Mouse (Mus musculus) lung, adult 2 months (tissue): Measurements from ENCODE around the gene Pigq. TPM values are rescaled to one million over a fixed set of nuclear protein-coding genes. Genes with fewer than 3 reads are reported as not detected.
A peak's percentile ranks its signal among the peaks of the same experiment; 100 is the strongest.

Source experiments
- DNase-seq: peaks from one replicate; pipeline ENCODE4 v3.0.0; 2022
- H3K4me1 ChIP-seq: fragments of 200-500 bp; 2 replicates; pipeline ENCODE4 v1.6.1; 2011; ENCODE audit warnings: low read length; ENCODE audit not compliant: control insufficient read depth, insufficient read depth
- H3K4me3 ChIP-seq: fragments of 200-500 bp; replicated peaks from 2 replicates; pipeline ENCODE3; 2011; ENCODE audit warnings: low read depth, mild to moderate bottlenecking, control low read depth, low read length; ENCODE audit errors: extremely low read depth
- CTCF ChIP-seq: fragments of 200-500 bp; IDR thresholded peaks from 2 replicates; pipeline ENCODE4 v1.5.1; 2011; ENCODE audit warnings: mild to moderate bottlenecking, low read length, control low read depth; ENCODE audit not compliant: insufficient read depth
- POLR2A ChIP-seq: fragments of 200-500 bp; IDR thresholded peaks from 2 replicates; pipeline ENCODE4 v1.6.1; 2011; ENCODE audit warnings: low read depth, mild to moderate bottlenecking, control low read depth, low read length, borderline replicate concordance; ENCODE audit errors: extremely low read depth
- WGBS: fragments of 180-500 bp; shearing (Covaris S2); methylation state at CpG from one replicate; pipeline ENCODE4 v1.1.7; 2018; 5-methylcytosine and 5-hydroxymethylcytosine counted together
- polyA plus RNA-seq: library from polyadenylated mRNA; depleted of rRNA; stranded (reverse); fragments of >200 nt; gene quantifications from 2 replicates; pipeline ENCODE4 v1.2.3, GENCODE M21; 2012

The Pigq gene
- polyA plus RNA-seq, 1 experiment = 131 TPM

- no peak for TF ChIP-seq CTCF
- TF ChIP-seq POLR2A = no peak
- no peak overlapping the region for H3K4me3 ChIP-seq
- peaks cover 4% of the 10 kb centered on the region; the same call in 1 of the 2 replicates for H3K4me1 ChIP-seq
- DNase-seq = no peak
- WGBS = 77% methylated on average over 3 of the region's 3 CpGs
These were observed 55.9 kb downstream of the Pigq start for GRCm38 (mm10) chr17:25888837-25889236.

- peaks cover 4% of the 10 kb centered on the region; the same call in 1 of the 2 replicates for H3K4me1 ChIP-seq
- no peak overlapping the region for H3K4me3 ChIP-seq
- DNase-seq = no peak
- TF ChIP-seq POLR2A (no peak), CTCF (no peak)
- 50% methylated on average over 10 of the region's 10 CpGs for whole genome bisulfite sequencing
These were observed 57.3 kb downstream of the Pigq start for GRCm38 (mm10) chr17:25887467-25887866.

DNA sequence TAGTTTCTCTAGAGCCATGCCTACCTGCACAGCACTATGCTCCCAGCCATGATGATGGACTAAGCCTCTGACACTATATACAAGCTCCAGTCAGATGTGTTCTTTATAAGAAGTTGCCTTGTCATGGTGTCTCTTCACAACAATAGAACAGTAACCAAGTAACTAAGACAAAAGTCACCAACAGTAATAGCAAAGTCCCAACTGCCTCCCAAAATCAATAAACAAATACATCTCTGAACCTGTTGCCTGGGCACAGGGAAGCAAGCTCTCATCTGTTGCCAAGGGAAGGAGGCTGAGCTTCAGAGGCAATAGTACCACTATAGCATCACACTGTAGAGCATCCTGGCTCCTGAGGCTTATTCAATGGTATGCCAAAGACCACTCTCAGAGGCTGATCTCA is 57.9 kb downstream of the Pigq start:
- Histone ChIP-seq H3K4me1 (peaks cover 4% of the 10 kb centered on the region; the same call in 1 of the 2 replicates), H3K4me3 (no peak overlapping the region)
- no peak for DNase-seq
- TF ChIP-seq CTCF = no peak
- no peak for TF ChIP-seq POLR2A

- H3K4me3 ChIP-seq = no peak overlapping the region
- no peak for DNase-seq
- 66% methylated on average over 4 of the region's 4 CpGs for WGBS
- TF ChIP-seq CTCF (peak; percentile 32; the same call in 1 of the 2 replicates), POLR2A (no peak)
- H3K4me1 ChIP-seq = peaks cover 4% of the 10 kb centered on the region; the same call in 1 of the 2 replicates
These were observed 59.1 kb downstream of the Pigq start for GRCm38 (mm10) chr17:25885636-25886035.

DNA sequence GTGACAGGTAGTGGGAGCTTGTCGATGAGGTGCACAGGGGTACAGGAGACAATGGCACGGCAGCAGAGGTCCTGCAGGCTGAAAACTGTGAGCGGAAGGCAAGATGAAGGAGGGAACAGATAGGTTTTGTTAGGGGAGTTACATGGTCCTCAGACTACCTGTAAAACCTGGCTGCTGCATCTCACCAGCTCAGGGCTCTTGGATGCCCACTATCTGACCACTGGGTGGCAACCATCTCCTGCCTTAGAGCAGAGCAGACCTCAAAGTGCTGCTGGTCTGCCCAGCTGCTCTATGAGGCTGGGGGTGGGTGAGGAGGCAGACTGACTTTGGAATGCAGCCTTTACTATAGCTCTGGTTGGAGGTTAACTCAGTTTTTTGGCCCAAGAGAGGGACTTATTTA is 60.9 kb downstream of the Pigq start:
- TF ChIP-seq POLR2A (no peak), CTCF (no peak)
- DNase-seq = no peak
- peaks cover 4% of the 10 kb centered on the region; the same call in 1 of the 2 replicates for H3K4me1 ChIP-seq
- H3K4me3 ChIP-seq = no peak overlapping the region
- 90% methylated on average over 3 of the region's 3 CpGs for WGBS

DNA sequence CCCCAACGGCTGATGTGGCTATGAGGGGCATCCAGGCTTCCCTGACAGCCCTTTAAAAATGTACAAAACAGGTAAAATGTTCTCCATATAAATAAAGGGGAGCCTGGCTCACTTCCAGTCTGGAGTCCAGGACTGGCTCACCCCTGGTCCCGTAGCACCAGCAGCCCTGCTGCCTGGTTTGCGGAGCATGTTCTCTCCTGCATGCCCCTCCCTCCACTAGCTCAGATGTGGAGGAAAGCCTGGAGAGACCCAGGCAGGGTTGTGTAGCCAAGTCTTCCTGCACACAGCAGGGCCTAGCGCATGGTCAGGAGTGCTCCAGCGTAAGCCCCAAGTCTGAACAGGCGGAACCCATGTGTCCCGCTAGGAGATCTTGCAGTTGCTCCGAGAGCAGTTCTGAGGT is 61.5 kb downstream of the Pigq start:
- 89% methylated on average over 8 of the region's 8 CpGs for WGBS
- Histone ChIP-seq H3K4me1 (peaks cover 4% of the 10 kb centered on the region; the same call in 1 of the 2 replicates), H3K4me3 (no peak overlapping the region)
- no peak for TF ChIP-seq CTCF
- no peak for TF ChIP-seq POLR2A
- no peak for DNase-seq

GRCm38 (mm10) chr17:25882306-25882705 is 62.4 kb downstream of the Pigq start:
- no peak overlapping the region for H3K4me3 ChIP-seq
- DNase-seq = no peak
- WGBS = 58% methylated on average over 5 of the region's 5 CpGs
- TF ChIP-seq POLR2A (0 out of 2 replicates have a peak, but pooled peaks have one; percentile 2), CTCF (no peak)
- 0 out of 2 replicates have a peak, but pooled peaks cover 1% of the 10 kb centered on the region for H3K4me1 ChIP-seq

DNA sequence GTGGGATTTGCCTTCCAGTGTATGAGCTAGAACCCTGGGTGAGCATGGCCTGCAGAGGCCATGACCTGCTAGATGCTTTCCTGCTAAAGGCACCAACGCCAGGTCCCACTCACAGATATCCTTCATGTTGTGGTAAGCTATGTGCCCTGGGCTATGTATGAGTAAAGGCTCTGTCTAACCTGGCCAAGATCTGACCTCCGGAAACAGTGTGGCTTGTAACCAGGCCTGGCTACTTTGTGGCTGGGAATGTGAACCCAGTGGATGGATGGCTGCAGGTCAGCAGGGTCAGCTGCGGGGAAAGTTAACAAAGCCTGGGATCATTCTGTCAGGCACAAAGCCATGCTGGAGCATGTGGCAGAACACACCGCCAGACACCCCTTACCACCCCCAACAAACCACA is 63.0 kb downstream of the Pigq start:
- DNase-seq = no peak
- 67% methylated on average over 4 of the region's 4 CpGs for WGBS
- Histone ChIP-seq H3K4me3 (no peak overlapping the region), H3K4me1 (no peaks in the 10 kb centered on the region)
- no peak for TF ChIP-seq CTCF
- no peak for TF ChIP-seq POLR2A

- WGBS = 25% methylated on average over 5 of the region's 5 CpGs
- no peak for DNase-seq
- TF ChIP-seq POLR2A = no peak
- no peak for TF ChIP-seq CTCF
- no peak overlapping the region for H3K4me3 ChIP-seq
- no peaks in the 10 kb centered on the region; the same call in none of the 2 replicates for H3K4me1 ChIP-seq
These were observed 63.7 kb downstream of the Pigq start for GRCm38 (mm10) chr17:25880913-25881641.
